In genomic region chr1:89109767-89110166, GRCm38 (mm10) we compare ENCODE assay signal across 13 mouse cellular contexts. TPM values are rescaled to one million over a fixed set of nuclear protein-coding genes. Genes with fewer than 3 reads are reported as not detected.
DNase-seq lines count a peak whose midpoint lies in the region; ATAC-seq lines count a peak whose summit lies in the region.
"Had no signal": no experiment of that assay in that cellular context is flagged by ENCODE, and none has a peak within 500 bp of the region (broad histone marks: within the 10 kb centered on the region; RNA-seq: fewer than 3 reads in every experiment).

No protein-coding gene starts in this region.

- peak; percentile 49 for ATAC-seq in kidney, embryonic 16.5 days (ENCODE audit: low FRiP score, low TSS enrichment)
- ATAC-seq in limb, embryonic 11.5 days (ENCODE audit: insufficient number of reproducible peaks, low FRiP score, low TSS enrichment, low read depth) = peak; percentile 76; the same call in 1 of the 2 replicates
- ATAC-seq: midbrain, embryonic 16.5 days had no signal

- H3K4me1 ChIP-seq in heart, embryonic 10.5 days = peaks cover 80% of the 10 kb centered on the region
- peaks cover 66% of the 10 kb centered on the region for H3K4me1 ChIP-seq in kidney, embryonic 16.5 days (ENCODE audit: insufficient read depth, low read length)
- peaks cover 35% of the 10 kb centered on the region for H3K4me1 ChIP-seq in limb, embryonic 11.5 days (ENCODE audit: control insufficient read depth, insufficient read depth, low read length)

- WGBS in heart, embryonic 10.5 days = 46% methylated on average over 7 of the region's 7 CpGs
- WGBS in kidney, embryonic 16.5 days = 42% methylated on average over 7 of the region's 7 CpGs
- 16% methylated on average over 7 of the region's 7 CpGs for WGBS in limb, embryonic 11.5 days

- no peak for DNase-seq in heart, embryonic 10.5 days (ENCODE audit: low spot score)
- DNase-seq in heart, adult 8-10 months (ENCODE audit: low spot score) = no peak
- DNase-seq in kidney, postnatal 14 days = no peak
- peak; percentile 73 for DNase-seq in ZHBTc4 (ENCODE audit: low read depth, low spot score)
- peak; percentile 56 for DNase-seq in limb, embryonic 11.5 days (ENCODE audit: low spot score)
- DNase-seq in left cerebral cortex, postnatal 4 days = no peak
- DNase-seq in cerebellum, adult 9-11 months = no peak
- DNase-seq: adrenal gland, postnatal 10 days; gastrocnemius, postnatal 10 days; liver, postnatal 0 days had no signal

- H3K9me3 ChIP-seq in heart, embryonic 10.5 days = no peaks in the 10 kb centered on the region
- H3K9me3 ChIP-seq in kidney, embryonic 16.5 days (ENCODE audit: low read length) = no peaks in the 10 kb centered on the region
- no peaks in the 10 kb centered on the region for H3K9me3 ChIP-seq in limb, embryonic 11.5 days (ENCODE audit: control insufficient read depth, low read length)
- H3K9me3 ChIP-seq: hindbrain, embryonic 15.5 days had no signal

- H3K4me2 ChIP-seq in kidney, embryonic 16.5 days (replicated peaks; ENCODE audit: low read depth, low read length) = no peak overlapping the region
- H3K4me2 ChIP-seq in limb, embryonic 11.5 days (ENCODE audit: low read depth, severe bottlenecking) = no peak overlapping the region
- H3K4me2 ChIP-seq: hindbrain, embryonic 15.5 days had no signal

- intact Hi-C loops in left cerebral cortex, postnatal 4 days (cut with DNase I) = no loop called here

- no peak overlapping the region for H3K9ac ChIP-seq in kidney, embryonic 16.5 days (replicated peaks; ENCODE audit: low read length)
- H3K9ac ChIP-seq in limb, embryonic 11.5 days (ENCODE audit: low read length) = no peak overlapping the region
- H3K9ac ChIP-seq: hindbrain, embryonic 15.5 days; liver, postnatal 0 days had no signal

- H3K27me3 ChIP-seq in heart, embryonic 10.5 days (ENCODE audit: insufficient read depth, poor library complexity, severe bottlenecking) = no peaks in the 10 kb centered on the region
- no peaks in the 10 kb centered on the region for H3K27me3 ChIP-seq in kidney, embryonic 16.5 days (ENCODE audit: insufficient read depth, low read length)
- no peaks in the 10 kb centered on the region for H3K27me3 ChIP-seq in limb, embryonic 11.5 days (ENCODE audit: control insufficient read depth, insufficient read depth, low read length)
- H3K27me3 ChIP-seq: hindbrain, embryonic 15.5 days had no signal

- no peak overlapping the region for H3K4me3 ChIP-seq in heart, embryonic 10.5 days
- H3K4me3 ChIP-seq in kidney, embryonic 16.5 days (ENCODE audit: low read length) = no peak overlapping the region
- H3K4me3 ChIP-seq in limb, embryonic 11.5 days (ENCODE audit: low read depth, low read length) = no peak overlapping the region
- H3K4me3 ChIP-seq: hindbrain, embryonic 15.5 days had no signal

- peaks cover 2% of the 10 kb centered on the region; the same call in 1 of the 2 replicates for H3K36me3 ChIP-seq in heart, embryonic 10.5 days
- H3K36me3 ChIP-seq in kidney, embryonic 16.5 days (ENCODE audit: insufficient read depth, low read length) = no peaks in the 10 kb centered on the region
- H3K36me3 ChIP-seq in limb, embryonic 11.5 days (ENCODE audit: control insufficient read depth, insufficient read depth, low read length) = no peaks in the 10 kb centered on the region
- H3K36me3 ChIP-seq: hindbrain, embryonic 15.5 days had no signal

- H3K27ac ChIP-seq in heart, embryonic 10.5 days = peak overlapping the region; percentile 91
- peak overlapping the region; percentile 56 for H3K27ac ChIP-seq in kidney, embryonic 16.5 days (ENCODE audit: low read length)
- H3K27ac ChIP-seq in limb, embryonic 11.5 days (replicated peaks; ENCODE audit: low read depth, low read length) = peak overlapping the region; percentile 70
- H3K27ac ChIP-seq: hindbrain, embryonic 15.5 days had no signal

RNA-seq across cellular contexts. Expression of gene Sh3bp4, which starts 39.6 kb away (rescaled TPM):
- 23.4 and 28.3 TPM in 2 replicates for polyA plus RNA-seq in heart, embryonic 10.5 days (2016; fragmentation: Nextera tagmentation; extraction: Ambion mirVana)
- 10 to 100 TPM in 2 of 4 experiments, 1 to 10 TPM in 2; 7.2 to 13.4 (median 9.7) TPM for total RNA-seq in heart, adult 8-10 months (2022)
- 29.1 and 29.8 TPM in 2 replicates for polyA plus RNA-seq in kidney, embryonic 16.5 days (2015; fragmentation: Nextera tagmentation; extraction: Ambion mirVana)
- 20.2 and 20.6 TPM in 2 replicates for polyA plus RNA-seq in limb, embryonic 11.5 days (2014; fragmentation: Nextera tagmentation; extraction: Ambion mirVana)
- total RNA-seq in left cerebral cortex, postnatal 4 days (2021) = 10 to 100 TPM; 25.4 to 26.1 TPM

Comparison
In these comparisons a context has a peak if more than half of its experiments do, and no peak if none do; other contexts are left out.
1. DNase-seq: peak in ZHBTc4 (single experiment) and limb, embryonic 11.5 days (single experiment); none in heart, embryonic 10.5 days (single experiment), heart, adult 8-10 months (single experiment), kidney, postnatal 14 days (single experiment), left cerebral cortex, postnatal 4 days (single experiment) and cerebellum, adult 9-11 months (single experiment).
2. Peak in every context shown above with its lines, with median percentiles within 50 percentile points of each other: H3K27ac ChIP-seq.